Mouse (Mus musculus) lung, postnatal 25 days (tissue): ENCODE data around the gene Cdkn2d.
"Not testable (repeated sequence)": the region's sequence is repeated elsewhere in the genome, so short reads cannot be mapped to it uniquely, and the experiment has no call there.

Experiments
- DNase-seq: peaks from one replicate; pipeline ENCODE4 v3.0.0; 2022; ENCODE audit warnings: low spot score

The Cdkn2d gene

DNA sequence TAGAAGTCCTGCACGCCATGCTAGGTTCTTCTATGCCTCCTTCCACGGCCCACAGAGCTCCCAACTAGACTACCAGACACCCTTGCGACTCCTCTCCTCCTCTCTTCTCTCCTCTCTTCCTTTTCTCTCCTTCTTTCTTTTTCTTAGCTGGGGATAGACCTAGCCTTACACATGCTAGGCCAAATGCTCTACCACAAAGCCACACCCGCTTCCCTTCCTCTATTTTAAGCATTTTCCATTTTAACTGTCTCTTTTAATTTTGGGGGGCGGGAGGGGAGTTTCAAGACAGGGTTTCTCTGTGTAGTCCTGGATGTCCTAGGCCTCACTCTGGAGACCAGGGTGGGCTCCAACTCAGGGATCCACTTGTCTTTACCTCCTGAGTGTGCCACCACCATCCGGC is 27.6 kb upstream of the Cdkn2d start:
- no peak for DNase-seq

DNA sequence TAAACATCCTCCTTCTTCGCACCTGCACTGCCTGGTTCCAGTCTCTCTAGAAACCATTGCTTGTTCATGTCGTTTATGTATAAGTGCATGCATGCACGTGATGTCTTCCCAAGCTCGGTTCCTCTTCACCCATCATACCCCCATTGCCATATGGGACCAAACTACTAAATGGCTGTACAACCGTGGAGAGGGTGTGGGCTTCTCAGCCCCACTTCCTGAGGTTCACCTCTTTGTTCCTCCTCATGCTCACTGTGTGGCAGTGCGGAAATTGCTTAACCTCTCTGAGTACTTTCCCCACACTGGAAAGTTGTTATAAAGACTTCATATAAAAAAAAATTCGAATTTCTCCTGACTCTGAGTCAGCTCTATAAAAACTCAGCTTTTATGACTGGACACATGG is 25.5 kb upstream of the Cdkn2d start:
- no peak for DNase-seq

GRCm38 (mm10) chr9:21315421-21315820 is 24.2 kb upstream of the Cdkn2d start:
- no peak for DNase-seq

DNA sequence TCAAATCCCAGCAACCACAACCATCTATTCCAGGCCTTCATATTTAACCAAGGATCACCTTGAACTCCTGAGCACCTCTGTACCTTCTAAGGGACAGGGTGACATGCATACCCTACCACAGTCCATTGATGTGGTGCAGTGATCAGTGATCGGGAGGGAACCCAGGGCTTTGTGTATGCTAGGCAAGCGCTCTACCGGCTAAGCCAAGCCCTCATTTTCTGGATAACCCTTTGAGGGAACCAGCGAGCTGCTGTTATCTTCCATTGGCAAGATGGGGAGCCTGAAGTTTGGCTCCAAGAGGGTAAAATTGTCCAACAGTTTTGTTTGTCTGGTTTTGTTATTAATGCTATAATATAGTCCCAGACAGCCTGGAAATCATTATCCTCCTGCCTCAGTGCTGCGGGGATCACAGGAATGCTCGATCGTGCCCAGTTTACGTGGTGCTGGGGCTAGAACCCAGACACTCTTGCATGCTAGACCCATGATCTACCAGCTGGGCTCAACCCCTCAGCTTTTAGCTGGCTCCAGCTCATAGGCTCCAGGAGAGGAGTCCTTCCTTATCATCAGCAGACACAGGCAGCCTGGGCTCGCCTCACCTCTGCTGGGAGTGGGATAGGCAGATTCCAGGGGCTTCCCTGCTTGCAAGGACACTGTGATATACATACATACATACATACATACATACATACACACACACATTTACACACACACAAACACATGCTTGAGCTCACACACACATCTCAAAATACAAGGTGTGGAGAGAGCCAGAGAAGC is 23.3 kb upstream of the Cdkn2d start:
- DNase-seq: no peak

DNA sequence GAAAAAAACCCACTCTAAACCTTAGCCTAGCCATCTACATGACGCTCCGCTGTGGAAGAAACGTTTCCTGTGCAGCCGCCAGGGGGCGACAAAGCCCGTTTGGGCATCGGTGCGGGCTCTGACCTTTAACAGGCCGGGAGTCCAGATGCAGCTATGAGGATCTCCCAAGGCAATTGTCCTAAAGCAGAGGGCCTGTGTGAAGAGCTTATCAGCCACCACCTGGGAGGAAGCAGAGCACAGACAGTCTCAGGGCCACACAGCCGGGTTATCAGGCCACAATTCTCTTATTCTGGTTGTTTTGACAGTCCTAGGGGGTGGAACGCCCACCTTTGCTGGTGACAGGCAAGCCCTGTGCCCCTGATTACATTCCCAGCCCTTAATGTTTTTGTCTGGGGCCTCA is 22.2 kb upstream of the Cdkn2d start:
- DNase-seq: peak; percentile 91

- DNase-seq: peak; percentile 70
Measured at GRCm38 (mm10) chr9:21312134-21312533, 20.9 kb upstream of the Cdkn2d start, which contains the start of gene Ap1m2. Gene Ap1m2, minus strand, starts transcription at chr9:21312337.

- no peak for DNase-seq
Measured at GRCm38 (mm10) chr9:21311695-21312094, 20.5 kb upstream of the Cdkn2d start.

GRCm38 (mm10) chr9:21309150-21309741 is 18.0 kb upstream of the Cdkn2d start:
- no peak for DNase-seq

DNA sequence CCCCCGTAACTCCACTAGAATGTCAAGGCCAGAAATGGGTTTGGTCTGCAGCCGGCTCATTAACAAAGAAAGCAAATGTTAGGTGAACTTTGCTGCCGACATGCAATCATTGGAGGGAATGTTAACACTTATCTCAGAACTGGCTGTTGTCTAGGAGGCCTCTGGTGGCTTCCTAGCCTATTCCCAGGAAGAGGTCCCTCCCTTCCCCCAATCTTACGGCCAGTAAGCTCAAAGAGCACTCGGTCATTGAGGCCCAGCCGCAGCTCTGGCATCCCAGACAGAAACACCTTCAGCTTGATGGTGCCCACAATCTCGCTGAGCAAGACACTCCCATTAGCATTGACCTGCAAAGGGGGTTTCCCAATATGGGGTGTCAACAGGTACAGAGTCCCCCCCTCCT is 13.9 kb upstream of the Cdkn2d start:
- no peak for DNase-seq

DNA sequence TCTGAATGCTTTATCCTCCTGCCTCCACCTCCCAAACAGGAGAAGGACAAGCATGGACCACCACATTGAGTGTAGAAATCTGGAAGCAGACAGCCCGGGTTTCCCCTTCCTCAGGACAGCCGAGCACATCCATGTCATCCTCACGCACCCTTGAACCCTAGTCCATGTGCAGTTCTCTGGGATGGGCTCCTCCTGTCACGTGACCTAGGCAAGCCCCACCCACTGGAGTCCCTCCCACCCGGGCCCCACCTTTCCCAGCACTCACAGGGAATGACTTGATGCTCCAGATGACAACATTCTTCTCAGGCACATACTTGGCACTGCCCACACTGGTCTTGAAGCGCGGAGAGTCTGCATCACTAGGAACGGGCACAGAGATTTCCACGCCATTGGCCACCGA is 7.8 kb upstream of the Cdkn2d start:
- no peak for DNase-seq

DNA sequence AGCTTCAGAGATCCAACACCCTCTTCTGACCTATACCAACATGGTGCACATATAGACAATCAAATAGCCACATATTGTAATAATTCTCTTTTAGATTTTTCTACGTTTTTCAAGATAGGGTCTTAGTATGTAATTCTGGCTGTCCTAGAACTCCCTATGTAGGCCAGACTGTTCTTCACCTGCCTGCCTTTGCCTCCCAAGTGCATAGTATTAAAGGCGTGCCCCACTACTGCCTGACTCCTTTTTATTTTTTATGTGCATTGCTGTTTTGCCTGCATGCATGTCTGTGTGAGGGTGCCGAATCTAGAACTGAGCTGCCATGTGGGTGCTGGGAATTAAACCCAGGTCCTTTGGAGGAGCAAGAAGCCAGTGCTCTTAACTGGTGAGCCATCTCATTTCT is 1.1 kb upstream of the Cdkn2d start:
- no peak for DNase-seq

DNA sequence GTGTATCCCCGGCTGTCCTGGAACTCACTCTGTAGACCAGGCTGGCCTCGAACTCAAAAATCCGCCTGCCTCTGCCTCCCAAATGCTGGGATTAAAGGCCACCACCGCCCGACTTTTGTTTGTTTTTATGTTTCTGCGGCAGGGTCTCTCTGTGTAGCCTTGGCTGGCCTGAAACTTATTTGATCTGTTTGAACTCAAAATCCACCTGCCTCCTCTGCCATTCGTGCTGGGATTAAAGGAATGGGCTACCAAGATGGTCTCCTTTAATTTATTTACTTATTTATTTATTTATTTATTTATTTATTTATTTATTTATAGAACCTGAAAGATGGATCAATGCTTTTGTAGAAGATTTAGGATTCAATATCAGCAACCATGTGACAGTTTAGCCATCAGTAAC is 661 bp upstream of the Cdkn2d start:
- DNase-seq: not testable (repeated sequence)

GRCm38 (mm10) chr9:21290589-21290988 is 618 bp downstream of the Cdkn2d start:
- DNase-seq: no peak

DNA sequence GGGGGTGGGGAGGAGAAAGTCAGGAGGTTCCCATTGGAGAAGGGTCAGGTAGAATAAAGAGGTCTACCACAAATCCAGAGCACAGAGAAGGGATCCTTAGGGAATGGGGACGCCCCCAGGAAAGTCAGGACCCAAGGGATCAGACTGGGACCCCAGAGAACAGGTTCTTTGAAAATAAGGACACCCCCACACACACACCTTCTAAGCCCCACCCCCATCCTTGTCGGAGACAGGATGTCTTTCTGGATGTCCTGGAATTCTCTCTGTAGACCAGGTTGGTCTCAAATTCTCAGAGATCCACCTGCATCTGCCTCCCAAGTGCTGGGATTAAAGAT is 1.9 kb downstream of the Cdkn2d start:
- no peak for DNase-seq

DNA sequence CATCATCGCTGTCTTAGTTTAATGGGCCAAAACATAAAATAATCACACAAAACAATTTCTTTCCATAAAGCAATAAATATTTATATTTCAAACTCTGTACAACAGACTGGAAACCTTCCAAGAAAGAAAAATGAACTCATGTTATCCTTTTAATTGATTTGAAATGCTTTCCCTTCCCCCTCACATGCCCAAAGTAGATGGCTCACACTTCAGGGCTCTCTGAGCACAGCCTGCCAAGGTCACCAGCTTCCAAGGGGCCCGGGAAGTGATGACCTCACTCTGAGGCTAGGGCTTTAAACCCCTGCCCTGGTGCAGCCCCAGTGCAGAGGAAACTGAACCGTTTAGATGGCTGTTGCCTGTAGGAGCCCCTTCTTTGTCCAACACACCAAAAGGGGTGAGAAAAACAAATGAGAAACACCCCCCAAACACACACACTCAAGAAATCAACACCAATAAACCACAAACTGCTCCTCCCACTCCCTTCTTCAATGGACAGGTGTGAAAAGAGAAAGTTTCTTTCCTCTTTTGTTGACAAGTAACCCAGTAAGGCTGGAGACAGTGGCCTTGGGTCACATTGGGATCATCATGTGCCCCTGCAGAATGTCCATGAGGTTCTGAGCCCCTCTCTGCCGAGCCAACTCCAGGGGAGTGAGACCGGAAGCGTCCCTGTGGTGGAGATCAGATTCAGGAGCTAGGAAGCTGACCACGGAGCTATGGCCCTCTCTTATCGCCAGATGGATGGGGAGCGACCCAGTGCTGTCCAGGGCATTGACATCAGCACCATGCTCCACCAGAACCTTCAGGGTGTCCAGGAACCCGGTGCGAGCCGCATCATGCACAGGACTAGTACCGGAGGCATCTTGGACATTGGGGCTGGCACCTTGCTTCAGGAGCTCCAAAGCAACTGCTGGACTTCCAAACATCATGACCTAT is 2.5 kb downstream of the Cdkn2d start:
- no peak for DNase-seq

DNA sequence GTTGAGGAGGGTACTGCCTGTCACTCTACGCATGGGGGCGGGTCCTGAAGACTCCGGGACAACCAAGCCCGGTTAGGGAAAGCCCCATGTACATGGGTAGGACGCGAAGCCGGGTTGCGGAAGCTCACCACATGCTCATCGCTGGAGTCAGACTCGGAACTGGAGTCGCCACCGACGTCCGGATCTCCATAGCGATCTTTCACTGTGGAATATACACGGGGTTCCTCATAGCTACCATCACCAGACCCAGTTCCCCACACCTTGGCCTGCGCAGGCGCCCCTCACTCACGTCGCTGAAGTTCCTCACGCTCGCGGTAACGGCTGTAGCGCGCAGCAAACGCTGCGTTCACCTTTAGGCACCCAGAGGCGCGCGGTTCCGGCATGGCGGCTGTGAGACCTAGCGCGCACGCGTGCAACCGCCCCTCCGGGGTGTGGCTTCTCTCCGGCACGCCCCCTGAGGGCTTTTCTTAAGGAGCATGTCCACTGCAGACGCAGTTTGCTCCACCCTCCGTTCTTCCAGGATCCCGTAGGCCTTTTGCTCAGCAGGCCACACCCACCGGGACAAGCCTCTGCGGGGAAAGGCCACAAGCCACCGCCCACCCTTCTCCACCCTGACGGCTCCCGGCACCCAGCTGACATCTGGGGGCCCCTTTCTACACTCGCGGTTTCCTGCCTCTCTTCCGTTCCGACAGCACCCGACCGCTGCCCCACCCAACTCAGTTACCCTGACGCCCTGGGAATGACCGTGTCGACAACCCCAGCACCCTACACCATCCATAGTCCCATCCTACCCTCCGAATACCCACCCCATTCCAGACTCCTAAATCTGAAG is 3.4 kb downstream of the Cdkn2d start, which contains the start of gene Kri1:
Gene Kri1, minus strand, starts transcription at position 399 of the 832 bp plus-strand sequence.
- peak; percentile 99 for DNase-seq

- DNase-seq: no peak
Measured at GRCm38 (mm10) chr9:21286753-21287152, 4.5 kb downstream of the Cdkn2d start.

DNA sequence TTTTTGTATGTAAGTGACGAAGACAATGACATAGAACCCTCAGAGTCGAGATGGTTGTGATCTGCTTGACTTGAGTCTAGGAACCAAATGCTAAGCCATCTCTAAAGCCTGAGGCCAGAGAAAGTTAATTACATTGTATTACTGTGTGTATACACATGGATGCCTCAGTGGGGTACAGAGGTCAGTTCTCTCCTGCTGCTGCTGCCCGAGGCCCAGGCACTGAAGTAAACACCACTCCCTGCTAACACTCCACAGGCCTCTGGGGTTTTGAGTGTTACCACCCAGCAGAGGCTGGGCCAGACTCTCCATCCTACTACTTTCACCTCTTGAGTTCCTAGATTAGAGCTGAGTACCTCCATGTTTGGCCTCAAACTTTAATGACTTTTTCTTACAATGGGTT is 7.2 kb downstream of the Cdkn2d start:
- DNase-seq: no peak

GRCm38 (mm10) chr9:21283591-21283990 is 7.6 kb downstream of the Cdkn2d start:
- DNase-seq: no peak

DNA sequence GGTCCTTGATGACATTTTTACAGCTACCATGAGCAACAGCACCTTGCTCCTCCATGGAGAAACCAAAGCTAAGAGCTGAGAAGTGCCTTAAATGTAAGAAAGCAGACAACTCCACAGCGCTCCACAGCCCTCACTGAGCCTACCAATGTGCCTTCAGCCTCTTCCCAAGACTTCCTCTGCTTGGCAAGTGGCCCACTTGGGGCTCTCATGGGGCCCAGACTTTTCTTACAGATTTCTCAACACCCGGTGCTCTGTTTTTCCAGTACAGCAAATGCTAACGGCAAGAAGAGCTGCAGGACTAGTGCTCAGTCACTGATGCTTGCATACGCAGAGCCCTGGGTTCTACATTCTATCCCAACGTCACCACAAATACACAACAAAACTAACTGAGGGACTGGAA is 13.4 kb downstream of the Cdkn2d start:
- DNase-seq: no peak

GRCm38 (mm10) chr9:21276307-21276706 is 14.9 kb downstream of the Cdkn2d start:
- no peak for DNase-seq

GRCm38 (mm10) chr9:21275727-21276126 is 15.5 kb downstream of the Cdkn2d start:
- DNase-seq: no peak
